Mouse (Mus musculus) stomach, postnatal 0 days (tissue): ENCODE measurements at regions not wholly inside any gene's neighbourhood (a gene's known extent, or its start where the extent isn't known, plus 50 kb on each side); places are given as distances from the start of the nearest gene placed in this dataset.

Source experiments
- ATAC-seq: fragments of 200-750 bp; cut with Nextera tagmentation; 2 replicates; pipeline ENCODE4 v1.8.0; 2017; ENCODE audit not compliant: low FRiP score, low TSS enrichment
- DNase-seq: peaks from one replicate; pipeline ENCODE4 v3.0.0-alpha.2; 2016; ENCODE audit warnings: low spot score
- H3K27ac ChIP-seq: fragments of 300-500 bp; sonication (generic); replicated peaks from 2 replicates; pipeline ENCODE4 v1.5.1; 2014; ENCODE audit warnings: mild to moderate bottlenecking, control low read depth
- H3K27me3 ChIP-seq: fragments of 300-500 bp; sonication (generic); 2 replicates; pipeline ENCODE4 v1.6.1; 2014; ENCODE audit warnings: low read length; ENCODE audit not compliant: control insufficient read depth, insufficient read depth
- H3K36me3 ChIP-seq: fragments of 300-500 bp; sonication (generic); 2 replicates; pipeline ENCODE4 v1.6.1; 2014; ENCODE audit warnings: low read length, mixed read lengths; ENCODE audit not compliant: control insufficient read depth, insufficient read depth
- H3K4me1 ChIP-seq: fragments of 300-500 bp; sonication (generic); replicated peaks from 2 replicates; pipeline ENCODE4 v1.6.1; 2014; ENCODE audit warnings: antibody characterized with exemption; ENCODE audit not compliant: control insufficient read depth, insufficient read depth
- H3K4me2 ChIP-seq: fragments of 300-500 bp; sonication (generic); replicated peaks from 2 replicates; pipeline ENCODE4 v1.6.1; 2014; ENCODE audit warnings: low read depth, mild to moderate bottlenecking, control low read depth, moderate library complexity
- H3K4me3 ChIP-seq: fragments of 300-500 bp; sonication (generic); 2 replicates; pipeline ENCODE4 v1.5.1; 2014; ENCODE audit warnings: low read depth, low read length, control low read depth
- H3K9ac ChIP-seq: fragments of 300-500 bp; sonication (generic); 2 replicates; pipeline ENCODE4 v1.6.1; 2014; ENCODE audit warnings: mild to moderate bottlenecking, low read length, control low read depth, mixed read lengths
- H3K9me3 ChIP-seq: fragments of 300-500 bp; sonication (generic); 2 replicates; pipeline ENCODE4 v1.6.1; 2016; ENCODE audit warnings: low read length; ENCODE audit not compliant: control insufficient read depth
- CTCF ChIP-seq: IDR thresholded peaks from 2 replicates; pipeline ENCODE4 v1.5.1; 2016; ENCODE audit warnings: antibody characterized with exemption, low read depth, mild to moderate bottlenecking, moderate library complexity
- EP300 ChIP-seq: optimal IDR thresholded peaks from 2 replicates; pipeline ENCODE3; 2016; ENCODE audit warnings: antibody characterized with exemption
- WGBS: fragments of 180-500 bp; shearing (Covaris S2); extraction: QIAGEN DNeasy Blood & Tissue Kit; methylation state at CpG from one replicate; pipeline ENCODE4 v1.1.7; 2014; 5-methylcytosine and 5-hydroxymethylcytosine counted together

DNA sequence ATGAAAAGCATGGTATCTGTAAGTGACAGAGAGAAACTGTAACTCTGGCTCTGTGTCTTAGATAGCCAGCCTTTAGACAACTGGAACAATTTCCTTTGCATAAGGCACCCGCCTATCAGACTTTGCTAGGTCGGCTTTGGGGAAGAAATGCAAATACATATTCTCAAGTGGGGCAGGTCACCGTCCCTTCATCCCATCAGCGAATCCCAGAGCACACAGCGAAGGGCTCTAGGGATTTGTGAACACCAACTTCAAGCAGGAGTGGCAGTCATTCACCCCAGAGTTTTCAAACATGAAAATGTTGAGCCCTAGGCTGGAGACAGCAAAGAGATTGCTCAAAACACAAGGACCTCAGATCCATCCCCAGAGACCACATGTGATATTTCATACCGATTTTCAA is 534.5 kb upstream of the Atp11b start:
- WGBS: 76% methylated on average over 6 of the region's 6 CpGs

GRCm38 (mm10) chr3:35221183-35221582 is 532.7 kb upstream of the Atp11b start:
- Histone ChIP-seq H3K36me3 (no peaks in the 10 kb centered on the region), H3K9me3 (no peaks in the 10 kb centered on the region), H3K27me3 (no peaks in the 10 kb centered on the region), H3K4me2 (no peak overlapping the region), H3K4me3 (no peak overlapping the region), H3K27ac (no peak overlapping the region), H3K9ac (no peak overlapping the region), H3K4me1 (no peaks in the 10 kb centered on the region)
- ATAC-seq (no peak), DNase-seq (no peak)
- no peak for TF ChIP-seq CTCF
- no peak for TF ChIP-seq EP300
- 73% methylated on average over 3 of the region's 3 CpGs for WGBS

More for the DNA sequence above, 534.5 kb upstream of the Atp11b start:
- no peaks in the 10 kb centered on the region for H3K36me3 ChIP-seq
- H3K9ac ChIP-seq: no peak overlapping the region
- H3K9me3 ChIP-seq: no peaks in the 10 kb centered on the region
- H3K4me2 ChIP-seq: no peak overlapping the region
- H3K4me3 ChIP-seq: no peak overlapping the region
- no peaks in the 10 kb centered on the region for H3K4me1 ChIP-seq
- H3K27ac ChIP-seq: no peak overlapping the region
- ATAC-seq (no peak), DNase-seq (no peak)
- no peaks in the 10 kb centered on the region for H3K27me3 ChIP-seq
- TF ChIP-seq EP300 (no peak), CTCF (no peak)

DNA sequence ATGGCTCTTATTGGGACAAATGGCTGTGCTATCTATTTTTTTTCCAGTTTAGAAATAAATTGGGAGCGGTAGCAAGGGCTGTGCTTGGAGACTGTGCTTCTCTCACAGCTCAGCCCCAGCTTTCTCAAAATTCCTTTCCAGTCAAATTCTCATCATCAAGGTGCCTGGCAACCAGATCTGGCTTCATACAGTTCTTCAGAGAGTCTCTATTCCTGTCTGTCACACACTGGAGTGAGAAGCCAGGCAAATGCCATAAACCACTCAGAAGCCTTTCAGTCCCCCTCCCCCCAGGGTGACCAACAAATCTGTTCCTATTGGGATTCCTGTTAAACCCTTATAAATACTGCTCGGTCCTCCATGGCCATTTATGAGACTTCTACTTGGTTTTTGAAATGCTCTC is 531.7 kb upstream of the Atp11b start:
- no peak overlapping the region for H3K9ac ChIP-seq
- H3K9me3 ChIP-seq: no peaks in the 10 kb centered on the region
- H3K27me3 ChIP-seq: no peaks in the 10 kb centered on the region
- H3K4me2 ChIP-seq: no peak overlapping the region
- no peak overlapping the region for H3K27ac ChIP-seq
- H3K4me1 ChIP-seq: no peaks in the 10 kb centered on the region
- no peak for ATAC-seq
- TF ChIP-seq CTCF (no peak), EP300 (no peak)
- no peak overlapping the region for H3K4me3 ChIP-seq
- WGBS: 52% methylated on average over 2 of the region's 2 CpGs
- DNase-seq: no peak
- no peaks in the 10 kb centered on the region for H3K36me3 ChIP-seq

- Histone ChIP-seq H3K27ac (0 out of 2 replicates have a peak overlapping the region, but pooled peaks have one; percentile 13), H3K9ac (no peak overlapping the region), H3K4me2 (peak overlapping the region; percentile 21), H3K27me3 (no peaks in the 10 kb centered on the region), H3K36me3 (no peaks in the 10 kb centered on the region), H3K4me3 (no peak overlapping the region), H3K4me1 (no peaks in the 10 kb centered on the region), H3K9me3 (no peaks in the 10 kb centered on the region)
- TF ChIP-seq EP300 (no peak), CTCF (no peak)
- WGBS: 10% methylated on average over 12 of the region's 12 CpGs
- ATAC-seq: peak; percentile 54; the same call in 1 of the 2 replicates
- DNase-seq: peak; percentile 22
Observed at GRCm38 (mm10) chr3:35225051-35225701, 528.7 kb upstream of the Atp11b start.

DNA sequence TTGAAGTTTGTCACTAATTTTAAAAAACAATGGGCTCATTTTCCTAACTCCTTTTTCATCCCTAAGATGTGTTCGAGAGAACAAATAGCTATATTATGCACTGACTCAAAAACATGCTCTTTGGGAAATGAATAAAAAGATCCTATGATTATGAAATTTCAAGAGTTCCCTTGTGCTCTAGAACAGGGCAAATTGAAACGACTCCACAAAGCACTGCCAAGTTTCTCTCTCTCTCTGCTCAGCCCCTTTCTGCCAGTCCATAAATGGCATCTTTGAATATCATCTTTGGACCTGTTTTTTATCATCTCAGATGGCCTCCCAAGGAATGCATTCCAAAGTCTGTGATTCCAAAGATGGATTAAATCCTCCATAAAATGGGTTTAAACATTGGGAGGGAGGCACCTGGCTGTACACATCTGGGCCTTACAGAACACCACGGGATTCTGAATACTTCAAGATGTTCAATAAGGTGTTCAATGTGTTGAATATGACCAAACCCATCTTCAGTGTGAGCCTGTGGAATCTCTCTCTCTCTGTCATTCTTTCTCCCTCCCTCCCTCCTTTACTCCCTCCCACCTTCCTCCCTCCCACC is 528.0 kb upstream of the Atp11b start:
- Histone ChIP-seq H3K36me3 (no peaks in the 10 kb centered on the region), H3K27ac (no peak overlapping the region), H3K4me1 (no peaks in the 10 kb centered on the region), H3K9me3 (no peaks in the 10 kb centered on the region), H3K4me2 (peak overlapping the region; percentile 21; the same call in 1 of the 2 replicates), H3K4me3 (no peak overlapping the region), H3K9ac (no peak overlapping the region), H3K27me3 (no peaks in the 10 kb centered on the region)
- ATAC-seq: no peak
- 31% methylated on average over 3 of the region's 3 CpGs for WGBS
- TF ChIP-seq CTCF: no peak
- TF ChIP-seq EP300: no peak
- DNase-seq: no peak
